Mouse (Mus musculus): ENCODE measurements around the gene Slc25a10. TPM values are rescaled to one million over a fixed set of nuclear protein-coding genes. Genes with fewer than 3 reads are reported as not detected.
A peak's percentile ranks its signal among the peaks of the same experiment; 100 is the strongest.

Slc25a10 gene
- total and polyA plus RNA-seq, 2 experiments from 2014 or later = 20.5 to 22.8 TPM

GRCm38 (mm10) chr11:120492878-120493203 is 1.2 kb downstream of the Slc25a10 start:
- no peak for TF ChIP-seq CTCF (IDR thresholded peaks at IDR 0.05; ENCODE audit: low read depth)
- Histone ChIP-seq H3K9me3 (ENCODE audit: low read length) (no peaks in the 10 kb centered on the region), H3K36me3 (ENCODE audit: insufficient read depth) (peaks cover 54% of the 10 kb centered on the region), H3K27ac (ENCODE audit: low read depth, low read length) (peak overlapping the region; percentile 48; the same call in 1 of the 2 replicates), H3K27me3 (ENCODE audit: insufficient read depth, low read length) (no peaks in the 10 kb centered on the region), H3K4me2 (ENCODE audit: low read depth) (peak overlapping the region; percentile 96), H3K9ac (peak overlapping the region; percentile 68), H3K4me1 (ENCODE audit: insufficient read depth) (peaks cover 17% of the 10 kb centered on the region), H3K4me3 (ENCODE audit: low read depth, low read length) (peak overlapping the region; percentile 62)
- 12% methylated on average over 3 of the region's 3 CpGs for WGBS
- DNase-seq = no peak
- ATAC-seq = no peak

- Histone ChIP-seq H3K4me3 (ENCODE audit: low read depth, low read length) (peak overlapping the region; percentile 62), H3K27ac (ENCODE audit: low read depth, low read length) (peak overlapping the region; percentile 48; the same call in 1 of the 2 replicates)
- no peak for TF ChIP-seq CTCF (IDR thresholded peaks at IDR 0.05; ENCODE audit: low read depth)
These were observed 1.7 kb downstream of the Slc25a10 start for GRCm38 (mm10) chr11:120493351-120493750.

GRCm38 (mm10) chr11:120493911-120494310 is 2.3 kb downstream of the Slc25a10 start:
- ATAC-seq = no peak
- Histone ChIP-seq H3K9ac (no peak overlapping the region), H3K36me3 (ENCODE audit: insufficient read depth) (peaks cover 52% of the 10 kb centered on the region), H3K27me3 (ENCODE audit: insufficient read depth, low read length) (no peaks in the 10 kb centered on the region), H3K4me1 (ENCODE audit: insufficient read depth) (peaks cover 17% of the 10 kb centered on the region), H3K4me2 (ENCODE audit: low read depth) (no peak overlapping the region), H3K27ac (ENCODE audit: low read depth, low read length) (no peak overlapping the region), H3K4me3 (ENCODE audit: low read depth, low read length) (no peak overlapping the region), H3K9me3 (ENCODE audit: low read length) (no peaks in the 10 kb centered on the region)
- DNase-seq = no peak
- no peak for TF ChIP-seq CTCF (IDR thresholded peaks at IDR 0.05; ENCODE audit: low read depth)
- WGBS = 85% methylated on average over 3 of the region's 3 CpGs

More at GRCm38 (mm10) chr11:120493351-120493750, 1.7 kb downstream of the Slc25a10 start:
- Histone ChIP-seq H3K4me1 (ENCODE audit: insufficient read depth) (peaks cover 17% of the 10 kb centered on the region), H3K9ac (peak overlapping the region; percentile 68), H3K27me3 (ENCODE audit: insufficient read depth, low read length) (no peaks in the 10 kb centered on the region), H3K36me3 (ENCODE audit: insufficient read depth) (peaks cover 54% of the 10 kb centered on the region), H3K9me3 (ENCODE audit: low read length) (no peaks in the 10 kb centered on the region), H3K4me2 (ENCODE audit: low read depth) (peak overlapping the region; percentile 96)
- ATAC-seq = no peak
- 42% methylated on average over 3 of the region's 3 CpGs for WGBS
- no peak for DNase-seq

GRCm38 (mm10) chr11:120497436-120497835 is 5.8 kb downstream of the Slc25a10 start:
- Histone ChIP-seq H3K27me3 (ENCODE audit: insufficient read depth, low read length) (no peaks in the 10 kb centered on the region), H3K9ac (no peak overlapping the region), H3K4me3 (ENCODE audit: low read depth, low read length) (no peak overlapping the region), H3K4me2 (ENCODE audit: low read depth) (no peak overlapping the region), H3K36me3 (ENCODE audit: insufficient read depth) (peaks cover 44% of the 10 kb centered on the region), H3K9me3 (ENCODE audit: low read length) (no peaks in the 10 kb centered on the region), H3K4me1 (ENCODE audit: insufficient read depth) (0 out of 2 replicates have a peak, but pooled peaks cover 7% of the 10 kb centered on the region), H3K27ac (ENCODE audit: low read depth, low read length) (no peak overlapping the region)
- TF ChIP-seq CTCF (IDR thresholded peaks at IDR 0.05; ENCODE audit: low read depth) = no peak
- WGBS = 91% methylated on average over 3 of the region's 3 CpGs
- ATAC-seq = no peak
- DNase-seq = no peak

- TF ChIP-seq CTCF (IDR thresholded peaks at IDR 0.05; ENCODE audit: low read depth) = no peak
These were observed 6.6 kb downstream of the Slc25a10 start for GRCm38 (mm10) chr11:120498226-120498625.

GRCm38 (mm10) chr11:120498891-120499290 is 7.3 kb downstream of the Slc25a10 start:
- 91% methylated on average over 5 of the region's 5 CpGs for WGBS
- no peak for TF ChIP-seq CTCF (IDR thresholded peaks at IDR 0.05; ENCODE audit: low read depth)

More at GRCm38 (mm10) chr11:120498226-120498625, 6.6 kb downstream of the Slc25a10 start:
- 95% methylated on average over 12 of the region's 12 CpGs for WGBS
- no peaks in the 10 kb centered on the region for H3K9me3 ChIP-seq (ENCODE audit: low read length)
- H3K4me1 ChIP-seq (ENCODE audit: insufficient read depth) = 0 out of 2 replicates have a peak, but pooled peaks cover 2% of the 10 kb centered on the region
- H3K9ac ChIP-seq = no peak overlapping the region
- H3K27ac ChIP-seq (ENCODE audit: low read depth, low read length) = no peak overlapping the region
- H3K27me3 ChIP-seq (ENCODE audit: insufficient read depth, low read length) = no peaks in the 10 kb centered on the region
- DNase-seq (no peak), ATAC-seq (no peak)
- H3K4me3 ChIP-seq (ENCODE audit: low read depth, low read length) = no peak overlapping the region
- H3K36me3 ChIP-seq (ENCODE audit: insufficient read depth) = peaks cover 44% of the 10 kb centered on the region
- H3K4me2 ChIP-seq (ENCODE audit: low read depth) = no peak overlapping the region

GRCm38 (mm10) chr11:120499894-120500293 is 8.3 kb downstream of the Slc25a10 start:
- no peak overlapping the region for H3K4me2 ChIP-seq (ENCODE audit: low read depth)
- DNase-seq = no peak
- TF ChIP-seq CTCF (IDR thresholded peaks at IDR 0.05; ENCODE audit: low read depth) = no peak

More at GRCm38 (mm10) chr11:120498891-120499290, 7.3 kb downstream of the Slc25a10 start:
- no peaks in the 10 kb centered on the region for H3K27me3 ChIP-seq (ENCODE audit: insufficient read depth, low read length)
- no peak for ATAC-seq
- H3K36me3 ChIP-seq (ENCODE audit: insufficient read depth) = peaks cover 44% of the 10 kb centered on the region
- H3K4me3 ChIP-seq (ENCODE audit: low read depth, low read length) = no peak overlapping the region
- no peak overlapping the region for H3K9ac ChIP-seq
- H3K27ac ChIP-seq (ENCODE audit: low read depth, low read length) = no peak overlapping the region
- H3K4me1 ChIP-seq (ENCODE audit: insufficient read depth) = no peaks in the 10 kb centered on the region
- no peak overlapping the region for H3K4me2 ChIP-seq (ENCODE audit: low read depth)
- H3K9me3 ChIP-seq (ENCODE audit: low read length) = no peaks in the 10 kb centered on the region
- no peak for DNase-seq

More at GRCm38 (mm10) chr11:120499894-120500293, 8.3 kb downstream of the Slc25a10 start:
- no peaks in the 10 kb centered on the region for H3K9me3 ChIP-seq (ENCODE audit: low read length)
- H3K36me3 ChIP-seq (ENCODE audit: insufficient read depth) = peaks cover 37% of the 10 kb centered on the region
- H3K27me3 ChIP-seq (ENCODE audit: insufficient read depth, low read length) = no peaks in the 10 kb centered on the region
- H3K4me3 ChIP-seq (ENCODE audit: low read depth, low read length) = no peak overlapping the region
- H3K27ac ChIP-seq (ENCODE audit: low read depth, low read length) = no peak overlapping the region
- 83% methylated on average over 6 of the region's 6 CpGs for WGBS
- H3K4me1 ChIP-seq (ENCODE audit: insufficient read depth) = no peaks in the 10 kb centered on the region
- ATAC-seq = no peak
- no peak overlapping the region for H3K9ac ChIP-seq
